Mouse (Mus musculus) c-Kit-positive CD71-negative TER-119-negative erythroid progenitor cells, embryonic 14.5 days (primary cell): Measurements from ENCODE around the gene Ufsp1.
"Not testable (repeated sequence)": the region's sequence is repeated elsewhere in the genome, so short reads cannot be mapped to it uniquely, and the experiment has no call there.

ENCODE experiments used
- DNase-seq: peaks from one replicate; pipeline ENCODE4 v3.0.0-alpha.2; 2013; ENCODE audit warnings: low read depth

Ufsp1 gene

DNA sequence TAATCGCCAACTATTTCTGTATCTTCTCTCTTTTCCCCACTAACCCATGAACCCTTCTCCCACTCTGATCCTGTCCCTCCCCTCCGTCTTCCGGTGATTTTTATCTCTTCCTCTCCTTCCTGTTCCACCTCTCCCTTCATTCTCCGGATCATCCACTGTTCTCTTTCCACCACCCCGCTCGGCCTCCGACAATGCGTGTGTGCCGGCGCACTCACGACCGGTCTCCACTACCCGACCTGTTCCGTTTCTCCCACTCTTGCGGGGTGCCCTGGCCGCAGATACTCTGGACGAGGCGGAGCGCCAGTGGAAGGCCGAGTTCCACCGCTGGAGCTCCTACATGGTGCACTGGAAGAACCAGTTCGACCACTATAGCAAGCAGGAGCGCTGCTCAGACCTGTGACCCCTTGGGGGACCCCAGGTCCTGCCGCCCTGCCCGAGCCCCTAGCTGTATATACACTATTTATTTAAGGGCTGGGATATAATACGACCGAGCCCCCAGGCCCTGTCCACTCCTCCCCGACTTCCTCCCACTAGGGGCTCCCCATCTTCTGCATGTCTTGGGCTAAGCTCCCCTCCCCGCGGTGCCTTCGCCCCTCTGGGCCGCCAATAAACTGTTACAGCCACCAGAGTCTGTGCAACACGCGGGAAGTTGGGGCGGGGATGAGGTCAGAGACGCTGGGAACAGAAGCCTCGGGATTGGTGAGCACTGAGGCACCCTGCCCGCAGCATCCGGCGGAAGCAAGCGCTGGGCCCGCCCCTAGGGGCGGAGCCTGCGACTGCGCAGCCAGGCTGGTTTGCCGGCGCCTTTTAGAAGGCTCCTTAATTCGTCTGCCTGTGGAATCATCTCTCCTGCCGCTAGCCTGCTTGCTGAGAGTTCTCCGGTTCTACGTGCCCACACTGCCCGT, at the start of gene Ufsp1:
Ufsp1 (plus strand) TSS at position 791 of the 905 bp plus-strand sequence.
- DNase-seq = peak; percentile 90

DNA sequence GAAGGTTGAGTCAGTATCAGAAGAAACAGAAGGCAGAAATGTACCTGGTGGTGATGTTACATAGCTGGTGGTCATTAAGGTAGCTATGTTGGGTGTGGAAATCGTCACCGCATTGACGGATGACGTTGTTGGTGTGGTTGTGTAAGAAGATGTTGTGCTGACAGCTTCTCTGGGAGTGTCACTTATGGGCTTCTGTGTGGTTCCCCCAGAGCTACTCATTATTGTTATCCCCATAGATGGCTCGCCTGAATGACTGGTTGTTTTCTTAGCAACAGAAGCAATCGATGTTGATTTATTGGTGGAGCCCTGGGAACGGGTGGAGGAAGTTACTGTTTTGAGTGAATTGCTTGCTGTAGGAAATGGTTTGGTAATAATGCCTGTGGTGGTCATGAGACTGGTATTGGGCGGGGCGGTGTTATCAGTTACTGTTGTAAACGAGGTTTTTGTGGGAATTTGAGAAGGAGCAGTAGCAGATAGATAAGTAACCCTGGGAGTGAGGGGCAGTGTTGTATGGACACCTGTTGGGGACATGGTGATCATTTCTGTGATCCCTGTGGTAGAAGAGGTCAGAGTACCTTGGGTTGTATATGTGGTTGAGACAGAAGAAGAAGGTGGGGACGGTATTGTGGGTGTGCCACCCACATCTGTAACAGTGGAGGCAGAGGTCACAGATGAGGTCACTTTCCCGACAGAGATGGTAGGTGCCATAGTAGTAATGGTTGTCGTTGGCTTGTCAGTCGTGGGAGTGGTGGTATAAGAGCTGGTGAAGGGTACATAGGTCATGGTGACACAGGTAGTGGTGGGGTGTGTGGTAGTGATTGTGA, 30.3 kb upstream of the Ufsp1 start:
- no peak for DNase-seq

GRCm38 (mm10) chr5:137264787-137265186, 29.6 kb upstream of the Ufsp1 start:
- DNase-seq = no peak

- no peak for DNase-seq
Measured at GRCm38 (mm10) chr5:137268131-137268910, 26.1 kb upstream of the Ufsp1 start.

DNA sequence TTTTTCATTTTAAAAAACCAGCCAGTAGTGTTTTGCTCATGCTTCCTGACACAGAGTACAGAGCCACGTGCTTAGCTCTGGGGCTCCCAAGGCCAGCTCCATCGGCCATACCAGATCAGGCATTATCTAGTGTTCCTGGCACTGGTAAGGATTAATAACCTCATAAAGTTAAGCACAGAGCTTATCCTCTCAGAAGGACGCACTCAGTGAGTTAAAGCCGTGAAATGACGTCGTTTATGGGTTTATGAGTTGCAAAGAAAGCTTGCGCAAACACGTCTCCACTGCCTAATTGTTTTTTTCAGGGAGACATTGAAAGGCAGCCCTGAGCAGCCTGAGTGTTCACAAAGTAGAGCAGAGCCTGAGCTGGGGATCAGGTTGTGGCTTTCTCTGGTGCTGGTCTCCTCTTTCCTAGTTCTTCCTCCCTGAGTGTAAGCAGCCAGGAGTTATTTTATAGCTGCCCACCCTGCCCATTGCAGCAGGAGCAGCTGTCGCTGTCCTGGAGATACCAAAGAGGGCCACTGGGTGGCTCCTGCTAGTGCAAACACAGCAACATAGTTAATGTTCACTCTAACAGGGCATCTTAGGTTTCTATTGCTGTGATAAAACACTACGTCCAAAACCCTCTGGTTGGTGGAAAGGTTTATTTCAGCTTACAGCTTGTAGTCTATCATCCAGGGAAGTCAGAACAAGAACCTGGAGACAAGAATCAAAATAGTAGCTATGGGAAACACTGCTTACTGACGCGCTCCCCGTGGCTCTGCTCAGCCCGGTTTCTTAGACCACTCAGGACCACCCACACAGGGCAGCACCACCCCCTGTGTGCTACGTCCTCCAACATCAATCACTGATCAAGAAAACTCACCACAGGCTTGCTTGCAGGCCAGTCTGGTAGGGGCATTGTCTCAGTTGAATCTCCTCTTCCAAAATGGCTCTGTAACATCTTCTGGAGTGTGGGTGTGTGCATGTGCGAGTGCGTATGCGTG, 16.8 kb upstream of the Ufsp1 start:
- DNase-seq = no peak

DNA sequence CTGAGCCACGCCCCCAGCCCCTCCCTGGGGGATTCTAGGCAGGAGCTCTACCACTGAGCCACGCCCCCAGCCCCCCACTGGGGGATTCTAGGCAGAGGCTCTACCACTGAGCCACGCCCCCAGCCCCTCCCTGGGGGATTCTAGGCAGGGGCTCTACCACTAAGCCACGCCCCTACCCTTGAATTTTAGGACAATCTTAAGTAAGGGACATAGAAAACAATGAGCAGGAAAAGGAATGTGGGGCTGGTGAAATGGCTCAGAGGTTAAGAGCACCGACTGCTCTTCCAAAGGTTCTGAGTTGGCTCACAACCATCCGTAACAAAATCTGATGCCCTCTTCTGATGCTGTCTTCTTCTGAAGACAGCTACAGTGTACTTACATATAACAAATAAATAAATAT, 10.0 kb upstream of the Ufsp1 start:
- not testable (repeated sequence) for DNase-seq

DNA sequence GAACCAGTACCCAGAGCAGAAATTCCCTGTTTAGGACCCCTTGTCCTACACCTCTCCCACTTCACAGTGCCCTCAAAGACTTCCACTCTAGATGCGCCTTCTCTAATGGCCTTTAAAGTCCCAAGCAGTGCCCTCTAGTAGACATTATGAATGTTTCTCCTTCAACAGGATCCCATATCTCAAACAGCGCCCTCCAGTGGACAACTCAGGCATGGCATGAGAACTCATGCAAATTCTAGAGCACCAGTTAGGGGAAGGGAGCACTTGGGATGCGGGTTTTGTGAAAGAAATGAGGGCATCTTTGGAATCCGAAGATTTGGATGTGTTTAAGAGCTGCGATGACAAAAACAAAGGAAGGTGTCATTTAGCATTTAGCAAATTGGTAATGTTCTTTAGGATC, 9.4 kb upstream of the Ufsp1 start:
- peak; percentile 73 for DNase-seq

GRCm38 (mm10) chr5:137285986-137286385, 8.4 kb upstream of the Ufsp1 start:
- DNase-seq = no peak

- DNase-seq = peak; percentile 84
Measured at GRCm38 (mm10) chr5:137286655-137287031, 7.8 kb upstream of the Ufsp1 start.

- DNase-seq = no peak
Measured at GRCm38 (mm10) chr5:137287032-137287952, 7.1 kb upstream of the Ufsp1 start, which contains the start of gene Ache. Gene Ache (plus strand): TSS chr5:137287519.

DNA sequence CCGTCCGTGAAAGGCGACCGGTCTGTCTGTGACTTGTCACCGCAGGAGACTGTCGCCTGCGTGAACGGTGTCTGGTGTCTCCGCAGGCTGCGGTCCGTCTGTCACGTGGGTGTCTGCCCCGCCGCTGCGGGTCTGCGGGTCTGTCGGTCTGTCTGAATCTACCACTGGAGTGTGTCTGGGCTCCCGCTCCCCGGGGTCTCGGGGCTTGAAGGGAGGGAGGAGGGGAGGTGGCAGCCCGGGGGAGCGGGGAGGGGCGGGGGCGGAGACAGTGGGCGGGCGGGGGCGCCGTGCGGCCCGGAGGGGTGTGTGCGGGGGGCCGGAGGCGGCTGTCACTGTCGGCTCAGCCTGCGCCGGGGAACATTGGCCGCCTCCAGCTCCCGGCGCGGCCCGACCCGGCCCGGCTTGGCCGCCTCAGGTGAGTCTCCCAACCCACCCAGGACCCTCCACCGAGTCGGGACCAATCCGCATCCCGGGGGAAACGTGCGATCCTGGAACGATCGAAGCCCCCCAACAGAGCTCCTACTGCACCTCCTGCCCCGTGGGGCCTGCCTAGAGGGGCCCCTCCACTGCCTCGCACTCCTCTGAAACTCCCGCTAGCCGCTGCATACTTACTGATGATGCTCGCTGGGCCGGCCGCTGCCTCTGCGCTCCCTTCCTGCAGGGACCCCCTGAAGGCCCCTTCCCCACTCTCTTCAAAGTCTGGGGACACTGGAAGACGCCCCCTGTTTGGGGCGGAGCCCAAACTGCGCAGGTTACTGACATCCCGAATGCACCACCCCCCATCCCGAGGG, 6.3 kb upstream of the Ufsp1 start:
- no peak for DNase-seq

- DNase-seq = no peak
Measured at GRCm38 (mm10) chr5:137288999-137289470, 5.4 kb upstream of the Ufsp1 start.

DNA sequence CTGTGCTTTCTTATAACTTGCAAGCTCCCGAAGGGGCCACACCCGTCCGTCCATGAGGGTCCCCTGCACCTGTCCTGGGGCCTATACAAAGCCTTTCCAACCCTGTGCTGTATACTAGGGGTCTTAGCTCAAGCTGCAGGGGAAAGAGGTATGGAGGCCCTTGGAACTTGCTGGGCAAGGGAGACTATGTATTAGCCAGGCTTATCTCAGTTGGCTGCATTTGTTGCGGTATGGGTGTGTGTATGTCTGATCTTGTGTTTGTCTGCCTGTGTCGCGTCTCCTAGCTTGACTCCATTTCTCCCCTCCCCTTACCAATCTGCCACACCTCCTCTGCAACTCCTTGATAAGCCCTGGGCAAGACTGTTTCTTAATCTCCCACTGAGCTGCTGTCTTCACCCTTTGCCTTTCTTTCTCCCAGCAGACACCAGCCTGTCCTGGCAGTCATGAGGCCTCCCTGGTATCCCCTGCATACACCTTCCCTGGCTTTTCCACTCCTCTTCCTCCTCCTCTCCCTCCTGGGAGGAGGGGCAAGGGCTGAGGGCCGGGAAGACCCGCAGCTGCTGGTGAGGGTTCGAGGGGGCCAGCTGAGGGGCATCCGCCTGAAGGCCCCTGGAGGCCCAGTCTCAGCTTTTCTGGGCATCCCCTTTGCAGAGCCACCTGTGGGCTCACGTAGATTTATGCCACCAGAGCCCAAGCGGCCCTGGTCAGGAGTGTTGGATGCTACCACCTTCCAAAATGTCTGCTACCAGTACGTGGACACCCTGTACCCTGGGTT, 4.7 kb upstream of the Ufsp1 start:
- DNase-seq = no peak

GRCm38 (mm10) chr5:137290677-137291076, 3.8 kb upstream of the Ufsp1 start:
- DNase-seq = no peak

GRCm38 (mm10) chr5:137291381-137291926, 3.0 kb upstream of the Ufsp1 start:
- no peak for DNase-seq

DNA sequence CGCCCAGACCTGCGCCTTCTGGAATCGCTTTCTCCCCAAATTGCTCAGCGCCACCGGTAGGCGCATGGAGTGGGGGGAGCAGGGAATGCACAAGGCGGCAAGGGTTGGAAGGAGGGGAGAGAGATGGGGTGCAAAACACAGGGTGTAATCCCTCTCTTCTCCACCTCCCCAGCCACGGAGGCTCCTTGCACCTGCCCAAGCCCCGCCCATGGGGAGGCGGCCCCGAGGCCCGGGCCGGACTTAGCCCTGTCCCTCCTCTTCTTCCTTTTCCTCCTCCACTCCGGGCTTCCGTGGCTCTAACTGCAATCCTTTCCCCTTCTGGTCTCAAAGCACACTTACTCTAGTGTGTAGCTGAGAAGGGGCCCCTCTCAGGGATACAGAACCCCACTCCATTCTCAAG, 1.1 kb upstream of the Ufsp1 start:
- DNase-seq = no peak

DNA sequence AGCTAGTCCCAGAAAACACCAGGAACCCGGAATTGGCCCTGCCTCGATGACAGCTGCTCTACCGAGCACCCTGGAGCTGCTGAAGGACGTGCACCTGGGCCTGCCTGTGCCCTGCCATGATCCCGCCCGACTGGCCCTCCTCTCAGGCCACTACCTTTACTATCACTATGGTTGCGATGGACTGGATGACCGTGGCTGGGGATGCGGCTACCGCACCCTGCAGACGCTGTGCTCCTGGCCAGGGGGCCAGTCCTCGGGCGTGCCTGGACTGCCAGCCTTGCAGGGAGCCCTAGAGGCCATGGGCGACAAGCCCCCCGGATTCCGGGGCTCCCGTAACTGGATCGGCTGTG, 290 bp downstream of the Ufsp1 start:
- no peak for DNase-seq

DNA sequence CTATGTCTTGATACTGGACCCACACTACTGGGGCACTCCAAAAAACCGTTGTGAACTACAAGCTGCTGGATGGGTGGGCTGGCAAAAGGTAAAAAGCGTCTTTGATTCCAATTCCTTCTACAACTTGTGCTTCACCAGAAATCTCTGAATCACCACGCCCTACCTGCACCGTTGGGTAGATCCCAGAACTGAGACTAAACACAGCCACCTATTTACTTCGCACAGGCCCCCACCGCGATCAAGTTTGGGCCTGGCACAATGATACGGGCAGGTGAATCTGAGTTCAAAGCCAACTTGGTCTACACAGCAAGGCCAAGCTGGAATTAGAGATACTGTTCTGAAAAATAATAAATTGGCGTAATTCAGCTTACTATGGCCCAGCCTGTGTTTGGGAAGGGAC, 867 bp downstream of the Ufsp1 start:
- DNase-seq = no peak
